Mouse (Mus musculus) bone marrow macrophage, adult 2 months (primary cell): ENCODE data around the gene Hspa1a.

ENCODE experiments used
- CTCF ChIP-seq: IDR thresholded peaks from 2 replicates; pipeline ENCODE4 v1.5.1; 2012; ENCODE audit warnings: low read depth, mild to moderate bottlenecking, low read length, moderate library complexity
- POLR2A ChIP-seq: IDR thresholded peaks from 2 replicates; pipeline ENCODE4 v1.6.1; 2012; ENCODE audit warnings: mild to moderate bottlenecking, low read depth, low read length, borderline replicate concordance

DNA sequence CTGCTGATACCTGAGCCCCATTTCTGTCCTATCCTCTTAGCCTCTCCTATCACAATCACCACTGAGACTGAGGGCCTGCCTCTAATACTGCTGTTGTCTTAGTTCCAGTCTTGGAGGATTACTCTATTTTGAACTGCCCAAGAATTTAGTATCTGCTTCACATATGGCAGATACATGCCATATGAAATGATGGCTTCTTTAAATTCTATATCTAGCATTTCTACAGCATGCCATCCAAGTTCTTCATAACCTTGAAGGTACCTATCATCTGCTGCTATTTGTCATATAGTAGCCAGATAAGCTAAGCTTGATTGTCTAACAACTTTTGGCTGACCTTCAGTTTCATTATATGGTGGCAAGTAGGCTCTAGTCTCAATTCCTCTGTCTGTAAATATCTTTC lies 22.8 kb upstream of the Hspa1a start:
- TF ChIP-seq CTCF, result no peak
- no peak for TF ChIP-seq POLR2A
